Mouse (Mus musculus): ENCODE measurements around the gene Angptl4. TPM values are rescaled to one million over a fixed set of nuclear protein-coding genes. Genes with fewer than 3 reads are reported as not detected.
A peak's percentile ranks its signal among the peaks of the same experiment; 100 is the strongest.

The Angptl4 gene
- polyA plus RNA-seq, 1 experiment from 2014 or later: 23.0 TPM

- no peaks in the 10 kb centered on the region for H3K36me3 ChIP-seq (replicated peaks)
- no peak overlapping the region for H3K4me3 ChIP-seq (replicated peaks)
- WGBS (ENCODE audit: insufficient replicate concordance): 1% methylated on average over 2 of the region's 2 CpGs
- H3K4me1 ChIP-seq (replicated peaks): peaks cover 7% of the 10 kb centered on the region
- H3K9me3 ChIP-seq (replicated peaks): no peaks in the 10 kb centered on the region
- H3K27me3 ChIP-seq: no peaks in the 10 kb centered on the region
- ATAC-seq (ENCODE audit: insufficient read depth): no peak
- no peak overlapping the region for H3K9ac ChIP-seq
- H3K4me2 ChIP-seq: no peak overlapping the region
- H3K27ac ChIP-seq (replicated peaks): no peak overlapping the region
Observed at GRCm38 (mm10) chr17:33802221-33802620, 20.6 kb upstream of the Angptl4 start.

- no peak for ATAC-seq (ENCODE audit: insufficient read depth)
- Histone ChIP-seq H3K36me3 (replicated peaks) (no peaks in the 10 kb centered on the region), H3K27me3 (no peaks in the 10 kb centered on the region; the same call in 1 of the 2 replicates), H3K9me3 (replicated peaks) (no peaks in the 10 kb centered on the region), H3K9ac (no peak overlapping the region), H3K27ac (replicated peaks) (no peak overlapping the region), H3K4me1 (replicated peaks) (peaks cover 2% of the 10 kb centered on the region), H3K4me2 (no peak overlapping the region), H3K4me3 (replicated peaks) (no peak overlapping the region)
- WGBS (ENCODE audit: insufficient replicate concordance): 21% methylated on average over 1 of the region's 1 CpGs
Observed at GRCm38 (mm10) chr17:33799277-33799676, 17.6 kb upstream of the Angptl4 start.

- Histone ChIP-seq H3K36me3 (replicated peaks) (no peaks in the 10 kb centered on the region), H3K27ac (replicated peaks) (no peak overlapping the region), H3K27me3 (no peaks in the 10 kb centered on the region; the same call in 1 of the 2 replicates), H3K9me3 (replicated peaks) (no peaks in the 10 kb centered on the region), H3K9ac (no peak overlapping the region), H3K4me2 (no peak overlapping the region), H3K4me3 (replicated peaks) (no peak overlapping the region), H3K4me1 (replicated peaks) (no peaks in the 10 kb centered on the region; the same call in 1 of the 2 replicates)
- ATAC-seq (ENCODE audit: insufficient read depth): no peak
- WGBS (ENCODE audit: insufficient replicate concordance): 49% methylated on average over 3 of the region's 3 CpGs
Observed at GRCm38 (mm10) chr17:33798306-33798705, 16.7 kb upstream of the Angptl4 start.

DNA sequence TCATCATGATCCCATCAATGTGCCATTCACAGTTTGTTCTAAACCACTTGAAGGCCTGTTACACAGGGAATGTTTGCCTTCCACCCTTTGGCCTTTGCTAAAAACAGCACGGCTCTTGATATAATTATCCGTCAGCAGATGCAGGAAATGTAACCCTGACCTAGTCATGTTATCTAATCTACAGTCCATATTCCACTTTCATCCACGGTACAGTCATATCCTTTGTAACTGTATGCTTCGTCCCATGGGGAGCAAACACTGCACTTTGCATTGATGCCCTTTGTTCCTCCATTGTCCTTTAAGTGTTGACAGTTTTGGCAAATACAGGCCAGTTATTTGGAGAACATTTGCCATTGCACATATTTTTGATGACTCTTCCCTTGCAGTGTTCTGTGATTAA lies 7.1 kb upstream of the Angptl4 start:
- Histone ChIP-seq H3K27me3 (peaks cover 6% of the 10 kb centered on the region), H3K4me3 (replicated peaks) (no peak overlapping the region), H3K4me2 (no peak overlapping the region), H3K4me1 (replicated peaks) (0 out of 2 replicates have a peak, but pooled peaks cover 2% of the 10 kb centered on the region), H3K27ac (replicated peaks) (no peak overlapping the region), H3K9me3 (replicated peaks) (no peaks in the 10 kb centered on the region), H3K36me3 (replicated peaks) (no peaks in the 10 kb centered on the region), H3K9ac (no peak overlapping the region)
- peak; percentile 60 for ATAC-seq (ENCODE audit: insufficient read depth)
- WGBS (ENCODE audit: insufficient replicate concordance): 18% methylated on average over 4 of the region's 4 CpGs

GRCm38 (mm10) chr17:33786375-33786774 lies 4.7 kb upstream of the Angptl4 start:
- Histone ChIP-seq H3K9ac (no peak overlapping the region), H3K27me3 (peaks cover 12% of the 10 kb centered on the region), H3K36me3 (replicated peaks) (no peaks in the 10 kb centered on the region), H3K4me3 (replicated peaks) (no peak overlapping the region), H3K4me2 (no peak overlapping the region), H3K4me1 (replicated peaks) (peaks cover 19% of the 10 kb centered on the region), H3K9me3 (replicated peaks) (no peaks in the 10 kb centered on the region), H3K27ac (replicated peaks) (no peak overlapping the region)
- WGBS (ENCODE audit: insufficient replicate concordance): 76% methylated on average over 18 of the region's 18 CpGs
- ATAC-seq (ENCODE audit: insufficient read depth): no peak

GRCm38 (mm10) chr17:33784939-33785338 lies 3.3 kb upstream of the Angptl4 start:
- 58% methylated on average over 2 of the region's 2 CpGs for WGBS (ENCODE audit: insufficient replicate concordance)
- Histone ChIP-seq H3K4me2 (no peak overlapping the region), H3K27me3 (peaks cover 12% of the 10 kb centered on the region), H3K27ac (replicated peaks) (no peak overlapping the region), H3K9me3 (replicated peaks) (no peaks in the 10 kb centered on the region), H3K4me3 (replicated peaks) (no peak overlapping the region), H3K9ac (no peak overlapping the region), H3K36me3 (replicated peaks) (no peaks in the 10 kb centered on the region), H3K4me1 (replicated peaks) (peaks cover 33% of the 10 kb centered on the region)
- ATAC-seq (ENCODE audit: insufficient read depth): no peak

GRCm38 (mm10) chr17:33783408-33783807 lies 1.8 kb upstream of the Angptl4 start:
- Histone ChIP-seq H3K4me1 (replicated peaks) (peaks cover 46% of the 10 kb centered on the region), H3K36me3 (replicated peaks) (peaks cover 4% of the 10 kb centered on the region; the same call in 1 of the 2 replicates), H3K27me3 (peaks cover 12% of the 10 kb centered on the region), H3K4me3 (replicated peaks) (no peak overlapping the region), H3K4me2 (no peak overlapping the region), H3K9me3 (replicated peaks) (no peaks in the 10 kb centered on the region), H3K27ac (replicated peaks) (no peak overlapping the region), H3K9ac (no peak overlapping the region)
- no peak for ATAC-seq (ENCODE audit: insufficient read depth)

GRCm38 (mm10) chr17:33782067-33782466 lies 437 bp upstream of the Angptl4 start:
- peak overlapping the region; percentile 63 for H3K4me3 ChIP-seq (replicated peaks)
- H3K27ac ChIP-seq (replicated peaks): 0 out of 2 replicates have a peak overlapping the region, but pooled peaks have one; percentile 77
- WGBS (ENCODE audit: insufficient replicate concordance): 41% methylated on average over 4 of the region's 4 CpGs
- H3K9me3 ChIP-seq (replicated peaks): no peaks in the 10 kb centered on the region
- ATAC-seq (ENCODE audit: insufficient read depth): no peak
- peaks cover 16% of the 10 kb centered on the region for H3K36me3 ChIP-seq (replicated peaks)
- peaks cover 52% of the 10 kb centered on the region for H3K4me1 ChIP-seq (replicated peaks)
- H3K4me2 ChIP-seq: peak overlapping the region; percentile 91
- H3K27me3 ChIP-seq: peaks cover 12% of the 10 kb centered on the region
- H3K9ac ChIP-seq: 0 out of 2 replicates have a peak overlapping the region, but pooled peaks have one; percentile 58

DNA sequence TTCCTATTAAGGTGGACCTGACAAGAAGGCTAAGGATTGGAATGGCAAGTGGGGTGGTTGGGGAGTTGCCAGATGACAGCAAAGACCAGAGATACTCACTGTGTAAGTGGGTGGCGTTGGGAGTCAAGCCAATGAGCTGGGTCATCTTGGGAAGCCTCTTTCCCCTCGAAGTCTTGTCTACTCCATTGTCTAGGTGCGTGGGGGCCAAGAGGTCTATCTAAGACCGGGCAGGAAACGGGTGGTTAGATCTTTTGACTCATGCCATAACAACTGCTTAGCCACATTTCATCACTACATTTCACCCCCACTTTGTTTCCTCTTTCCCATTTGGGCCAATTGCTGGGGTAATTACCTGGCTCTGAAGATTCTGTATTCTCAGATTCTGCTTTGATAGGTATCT lies 1.2 kb downstream of the Angptl4 start:
- Histone ChIP-seq H3K4me1 (replicated peaks) (peaks cover 52% of the 10 kb centered on the region), H3K4me2 (peak overlapping the region; percentile 91), H3K27ac (replicated peaks) (peak overlapping the region; percentile 77), H3K27me3 (peaks cover 12% of the 10 kb centered on the region), H3K9ac (peak overlapping the region; percentile 58), H3K4me3 (replicated peaks) (peak overlapping the region; percentile 63), H3K36me3 (replicated peaks) (peaks cover 21% of the 10 kb centered on the region), H3K9me3 (replicated peaks) (no peaks in the 10 kb centered on the region)
- 31% methylated on average over 5 of the region's 5 CpGs for WGBS (ENCODE audit: insufficient replicate concordance)
- no peak for ATAC-seq (ENCODE audit: insufficient read depth)

DNA sequence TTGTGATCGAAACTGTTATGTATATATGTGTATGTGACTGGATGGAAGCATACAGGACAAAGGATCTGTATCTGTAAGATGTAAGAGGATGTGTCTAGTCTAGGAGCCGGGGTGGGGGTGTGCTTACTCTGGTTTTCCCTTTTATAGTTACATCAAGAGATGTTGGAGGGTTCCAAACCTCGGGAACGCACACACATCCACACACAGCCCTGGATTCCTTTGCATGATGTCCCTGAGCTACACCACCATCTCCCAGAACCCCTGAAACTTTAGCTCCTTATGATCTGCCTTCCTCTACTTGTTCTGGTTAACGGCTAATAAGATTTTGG lies 1.7 kb downstream of the Angptl4 start:
- Histone ChIP-seq H3K27ac (replicated peaks) (peak overlapping the region; percentile 77), H3K9me3 (replicated peaks) (no peaks in the 10 kb centered on the region), H3K27me3 (peaks cover 12% of the 10 kb centered on the region), H3K9ac (no peak overlapping the region), H3K4me1 (replicated peaks) (peaks cover 52% of the 10 kb centered on the region), H3K4me3 (replicated peaks) (peak overlapping the region; percentile 63), H3K4me2 (peak overlapping the region; percentile 91), H3K36me3 (replicated peaks) (peaks cover 26% of the 10 kb centered on the region)
- ATAC-seq (ENCODE audit: insufficient read depth): no peak
- 62% methylated on average over 5 of the region's 5 CpGs for WGBS (ENCODE audit: insufficient replicate concordance)

GRCm38 (mm10) chr17:33779271-33779966 lies 2.2 kb downstream of the Angptl4 start:
- peaks cover 52% of the 10 kb centered on the region for H3K4me1 ChIP-seq (replicated peaks)
- peak overlapping the region; percentile 63 for H3K4me3 ChIP-seq (replicated peaks)
- peaks cover 28% of the 10 kb centered on the region for H3K36me3 ChIP-seq (replicated peaks)
- peaks cover 12% of the 10 kb centered on the region for H3K27me3 ChIP-seq
- no peak overlapping the region for H3K9ac ChIP-seq
- WGBS (ENCODE audit: insufficient replicate concordance): 47% methylated on average over 9 of the region's 9 CpGs
- ATAC-seq (ENCODE audit: insufficient read depth): peak; percentile 62
- H3K27ac ChIP-seq (replicated peaks): peak overlapping the region; percentile 77
- H3K4me2 ChIP-seq: peak overlapping the region; percentile 91
- H3K9me3 ChIP-seq (replicated peaks): no peaks in the 10 kb centered on the region

- Histone ChIP-seq H3K27me3 (no peaks in the 10 kb centered on the region), H3K4me1 (replicated peaks) (peaks cover 25% of the 10 kb centered on the region), H3K27ac (replicated peaks) (peak overlapping the region; percentile 49), H3K9me3 (replicated peaks) (no peaks in the 10 kb centered on the region), H3K9ac (no peak overlapping the region), H3K36me3 (replicated peaks) (peaks cover 28% of the 10 kb centered on the region), H3K4me2 (no peak overlapping the region), H3K4me3 (replicated peaks) (no peak overlapping the region)
- whole genome bisulfite sequencing (ENCODE audit: insufficient replicate concordance): 88% methylated on average over 4 of the region's 4 CpGs
- ATAC-seq (ENCODE audit: insufficient read depth): no peak
Observed at GRCm38 (mm10) chr17:33775287-33775686, 6.3 kb downstream of the Angptl4 start.

All from liver, embryonic 15.5 days (tissue).